Mouse (Mus musculus): ENCODE results near the gene Lrrc20.

DNA sequence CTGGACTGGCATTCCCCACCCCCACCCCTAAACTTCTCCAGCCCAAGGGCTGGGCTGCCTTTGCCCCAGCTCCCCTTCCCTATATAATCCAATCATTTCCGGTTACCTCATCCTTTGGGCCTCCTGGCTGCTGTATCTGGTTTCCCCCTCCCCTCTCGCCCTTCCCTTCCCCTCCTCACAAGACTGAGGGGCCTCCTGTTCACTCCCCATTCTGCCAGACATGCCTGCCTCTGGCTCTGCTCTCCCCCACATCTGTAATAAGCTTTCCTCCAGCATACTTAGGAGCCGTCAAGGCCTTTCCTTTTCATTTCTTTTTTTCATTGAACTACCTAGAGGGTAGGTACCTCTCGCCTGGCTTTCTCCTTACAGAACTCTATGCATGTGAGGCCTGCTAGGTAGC is 19.9 kb downstream of the Lrrc20 start:
- TF ChIP-seq ZNF384 (IDR thresholded peaks at IDR 0.05; ENCODE audit: low read depth, low read length) (no peak), HCFC1 (IDR thresholded peaks at IDR 0.05; ENCODE audit: borderline replicate concordance, insufficient read depth, low read length) (no peak), MAFK (IDR thresholded peaks at IDR 0.05; ENCODE audit: insufficient read depth, low read depth, low read length) (no peak)

All from ES-E14 (cell line).